Mouse (Mus musculus) adrenal gland, adult 8-10 months (tissue): Measurements from ENCODE around the gene Lmntd2. TPM values are rescaled to one million over a fixed set of nuclear protein-coding genes. Genes with fewer than 3 reads are reported as not detected.
A peak's percentile ranks its signal among the peaks of the same experiment; 100 is the strongest.

ENCODE experiments used
- DNase-seq: peaks from one replicate; pipeline ENCODE4 v3.0.0; 2022
- total RNA-seq, 4 experiments: library from RNA; stranded (reverse); gene quantifications; 2 replicates each; pipeline ENCODE4 v1.2.4; 2022

The Lmntd2 gene
- total RNA-seq, 4 experiments from 2014 or later: 0.12 to 0.94 (median 0.66) TPM

DNA sequence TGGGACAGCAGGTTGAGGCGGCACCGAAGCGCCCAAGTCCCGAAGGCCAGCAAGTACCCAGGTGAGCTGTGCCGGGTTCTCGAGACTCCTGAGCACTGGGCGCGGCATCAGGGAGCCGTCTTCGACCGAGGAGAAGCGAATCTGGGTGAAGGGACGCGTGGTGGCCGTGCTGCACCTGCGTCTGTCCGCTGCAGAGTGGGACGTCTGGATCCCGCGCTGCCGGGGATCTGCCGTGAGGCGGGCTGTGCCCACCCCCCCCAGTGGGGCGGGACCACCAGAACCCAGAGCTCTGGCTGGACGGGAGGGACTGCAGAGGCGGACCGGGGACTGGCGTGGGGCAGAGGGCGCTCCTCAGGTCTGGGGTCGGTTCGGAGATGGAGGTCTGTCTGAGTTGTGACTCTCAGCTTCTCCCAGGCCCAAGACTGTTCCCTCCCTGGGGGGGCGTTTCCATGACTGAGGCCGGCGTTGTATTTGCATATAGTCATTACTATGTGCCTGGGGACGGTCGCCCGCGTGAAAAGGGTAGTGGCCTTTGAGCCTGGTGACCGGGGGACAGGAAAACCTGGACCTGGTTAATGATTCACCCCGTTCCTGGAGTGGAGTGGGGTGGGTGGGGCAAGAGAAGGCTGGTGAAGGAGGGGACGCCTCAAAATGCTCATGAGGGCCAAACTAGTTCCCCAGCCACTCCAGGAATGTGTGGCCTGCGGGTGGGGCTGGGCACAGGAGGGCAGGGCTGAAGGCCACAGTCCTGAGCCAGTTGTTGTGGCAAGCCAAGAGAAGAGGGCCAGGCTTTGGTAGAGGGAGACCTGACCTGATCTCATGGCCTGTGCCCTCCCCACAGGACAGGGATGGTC is 2.2 kb upstream of the Lmntd2 start:
- DNase-seq: peak; percentile 49

DNA sequence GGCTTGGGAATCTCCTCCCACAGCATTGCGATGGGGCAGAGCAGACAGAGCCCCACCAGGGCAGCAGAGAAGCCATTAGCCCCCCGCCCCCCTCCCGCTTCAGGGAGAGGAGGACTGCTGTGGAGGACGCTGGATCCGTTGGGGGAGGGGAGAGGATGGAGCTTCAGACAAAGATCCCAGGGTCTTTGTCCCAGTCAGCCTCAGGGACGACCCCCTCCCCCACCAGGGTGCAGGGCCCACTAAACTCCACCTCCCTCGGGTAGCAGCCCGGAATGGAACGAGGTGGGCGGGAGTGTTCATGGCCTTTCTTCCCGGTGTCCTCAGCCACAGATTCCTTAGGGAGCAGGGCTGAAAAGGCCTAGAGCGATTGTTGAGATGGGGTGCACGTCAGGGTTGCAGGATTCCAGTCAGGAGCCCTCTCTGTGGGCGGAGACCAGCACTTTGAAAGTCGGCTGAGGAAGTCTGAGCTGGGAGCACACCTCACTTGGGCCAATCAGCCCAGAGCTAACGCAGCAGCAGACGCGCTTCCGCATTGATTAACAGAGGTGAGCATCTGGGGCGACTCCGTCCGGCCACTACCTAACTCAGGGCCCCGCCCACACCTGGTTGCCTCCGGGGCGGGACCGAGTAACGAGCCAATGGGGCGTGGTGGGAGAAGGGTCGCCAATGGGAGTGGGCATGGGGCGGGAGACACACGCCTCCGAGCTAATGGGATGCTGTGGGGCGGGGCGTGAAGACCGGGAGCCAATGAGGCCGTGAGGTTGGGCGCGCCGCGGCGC is 1.4 kb upstream of the Lmntd2 start, which contains the start of gene Rassf7:
Rassf7 (plus strand) TSS at position 760 of the 779 bp plus-strand sequence.
- peak; percentile 91 for DNase-seq

DNA sequence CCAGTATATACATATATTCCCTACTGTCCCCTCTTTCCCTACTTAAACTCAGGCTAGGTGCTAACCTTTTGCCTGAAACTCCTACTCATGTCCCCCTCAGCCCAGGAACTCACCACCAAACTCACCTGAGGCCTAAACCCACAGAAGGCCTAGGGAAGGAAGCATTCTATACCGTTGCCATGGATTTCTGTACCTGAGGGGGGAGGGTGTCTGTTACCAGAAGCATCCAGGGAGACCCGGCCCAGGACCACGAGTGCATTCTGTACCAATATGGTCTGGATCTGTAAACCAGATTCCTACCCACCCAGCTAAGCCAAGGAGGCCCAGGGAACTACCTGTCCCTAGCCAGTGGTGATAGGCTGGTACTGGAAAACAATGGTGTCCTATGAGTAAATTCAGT is 430 bp upstream of the Lmntd2 start:
- no peak for DNase-seq

DNA sequence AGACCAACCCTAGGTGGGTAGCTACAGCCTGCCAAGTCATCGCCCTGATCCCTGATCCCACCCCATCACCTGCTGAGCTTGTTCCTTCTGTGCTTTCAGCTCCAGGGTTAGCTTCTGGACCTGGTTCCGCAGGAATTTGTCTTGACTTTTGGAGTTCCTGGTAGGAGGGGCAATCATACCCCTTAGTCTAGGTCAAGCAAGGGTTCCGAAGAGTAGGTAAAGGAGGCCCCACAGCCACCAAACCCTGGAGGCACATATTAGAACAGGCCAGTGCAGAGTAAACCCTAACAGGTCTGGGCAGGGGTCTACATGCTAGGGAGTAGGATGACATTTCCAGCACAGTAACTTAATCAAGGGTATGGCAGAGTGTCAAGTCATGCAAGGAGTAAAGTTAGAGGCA is 747 bp downstream of the Lmntd2 start:
- DNase-seq: no peak

DNA sequence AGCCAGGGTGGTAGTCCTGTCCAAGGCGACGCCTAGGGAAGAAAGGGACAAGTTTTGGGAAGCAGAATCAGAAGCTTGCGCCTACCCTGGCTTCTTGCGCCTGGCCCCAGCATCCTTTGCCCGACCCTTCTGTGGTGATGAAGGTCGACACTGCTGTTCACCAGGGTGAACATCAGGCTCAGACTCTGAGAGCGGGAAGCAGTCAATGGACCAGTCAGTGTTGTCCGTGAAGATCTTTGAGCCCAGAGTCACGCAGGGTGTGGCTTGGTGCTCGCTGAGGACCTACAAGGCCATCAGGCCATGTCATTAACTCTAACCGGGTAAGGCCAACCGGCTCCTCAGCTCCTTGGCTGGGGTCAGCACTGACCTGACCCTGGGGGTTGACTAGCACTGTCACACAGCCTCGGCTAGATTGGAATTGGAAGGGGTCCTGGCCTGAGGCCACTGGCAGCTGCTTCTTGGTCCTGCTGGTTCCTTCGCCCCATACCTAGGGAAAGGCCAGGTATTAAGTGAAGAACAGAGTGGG is 3.2 kb downstream of the Lmntd2 start:
- DNase-seq: no peak

DNA sequence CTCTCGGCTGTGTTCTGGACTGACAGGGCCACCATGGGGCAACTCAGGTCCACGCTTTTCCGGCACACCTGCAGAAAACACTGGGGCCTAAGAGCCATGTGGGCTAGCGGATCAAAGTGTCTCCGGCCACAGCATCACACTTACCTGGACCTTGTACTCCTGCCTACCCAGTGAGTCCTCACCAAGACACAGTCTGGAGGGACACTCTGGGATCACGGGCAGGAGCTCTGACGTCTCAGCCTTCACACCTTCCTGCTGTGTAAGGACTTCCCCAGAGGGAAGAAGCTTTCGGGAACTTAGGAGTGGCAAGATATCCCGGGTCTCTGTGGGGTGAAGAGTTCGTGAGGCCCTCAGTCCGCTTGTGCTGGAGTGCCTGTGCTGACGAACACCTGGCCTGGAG is 3.7 kb downstream of the Lmntd2 start:
- DNase-seq: no peak

DNA sequence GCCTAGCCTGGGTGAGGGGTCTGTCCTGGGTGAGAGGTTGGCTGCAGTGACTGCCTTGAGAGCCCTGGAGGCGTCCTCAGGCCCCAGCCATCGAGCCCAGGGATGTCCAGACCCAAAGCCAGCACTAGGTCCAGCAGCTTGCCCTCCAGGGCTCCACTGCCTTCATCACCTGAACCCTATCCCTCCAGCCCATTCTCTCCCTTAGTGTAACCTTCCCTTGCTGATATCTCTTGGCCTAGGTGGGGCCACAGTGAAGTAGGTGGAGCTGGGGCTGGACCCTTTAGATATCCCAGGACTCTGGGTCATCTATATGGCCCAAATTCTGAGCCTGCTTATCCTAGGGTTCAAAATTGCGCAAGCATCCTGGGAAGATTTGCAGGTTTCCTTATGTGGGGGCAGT is 4.4 kb downstream of the Lmntd2 start:
- DNase-seq: no peak

DNA sequence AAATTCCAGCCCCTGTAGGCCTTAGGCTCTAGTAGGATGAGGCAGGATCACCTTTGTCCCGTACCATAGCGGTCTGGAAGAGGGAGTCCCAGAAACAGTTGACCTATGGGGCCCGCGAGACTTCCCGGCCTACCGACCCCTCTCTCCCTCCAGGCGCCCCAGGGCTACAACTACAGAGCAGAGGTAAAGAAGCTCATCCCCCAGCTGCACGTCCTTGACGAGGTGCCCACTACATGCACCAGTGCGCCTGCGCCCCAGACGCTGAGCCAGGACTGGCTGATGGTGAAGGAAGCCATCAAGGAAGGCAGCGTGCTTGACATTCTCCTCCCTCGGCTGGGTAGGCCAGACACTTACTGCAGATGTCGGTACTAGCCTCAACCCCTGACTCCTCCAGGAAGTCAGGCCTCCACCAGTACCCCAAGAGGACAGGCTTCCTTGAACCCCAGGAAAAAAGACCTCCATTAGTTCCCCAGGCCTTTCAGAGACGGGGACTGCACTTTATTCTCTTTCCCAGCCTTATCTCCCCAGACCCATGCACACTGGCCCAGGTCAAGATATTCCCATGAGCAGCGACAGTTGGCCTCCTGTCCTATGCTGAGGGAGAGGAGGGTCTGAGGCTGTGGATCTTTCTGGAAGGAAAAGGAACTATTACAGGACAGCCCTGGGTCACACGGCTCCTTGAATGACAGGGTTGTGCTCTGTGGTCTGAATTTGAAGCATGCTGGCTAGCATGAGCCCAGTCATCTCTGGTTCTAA is 7.5 kb downstream of the Lmntd2 start:
- DNase-seq: no peak

DNA sequence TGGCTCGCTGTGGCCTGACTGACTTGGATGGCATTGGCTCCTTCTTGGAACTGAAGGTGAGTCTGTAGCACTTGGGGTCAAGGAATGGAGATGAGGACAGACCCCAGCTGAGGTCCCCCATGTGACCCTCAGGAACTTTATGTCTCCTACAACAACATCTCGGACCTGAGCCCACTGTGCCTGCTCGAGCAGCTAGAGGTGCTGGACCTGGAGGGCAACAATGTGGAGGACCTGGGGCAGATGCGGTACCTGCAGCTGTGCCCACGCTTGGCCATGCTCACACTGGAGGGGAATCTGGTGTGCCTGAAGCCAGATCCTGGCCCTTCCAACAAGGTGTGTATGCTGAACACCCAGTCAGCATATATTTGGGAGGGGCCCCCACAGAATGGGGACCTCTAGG is 8.4 kb downstream of the Lmntd2 start:
- no peak for DNase-seq

DNA sequence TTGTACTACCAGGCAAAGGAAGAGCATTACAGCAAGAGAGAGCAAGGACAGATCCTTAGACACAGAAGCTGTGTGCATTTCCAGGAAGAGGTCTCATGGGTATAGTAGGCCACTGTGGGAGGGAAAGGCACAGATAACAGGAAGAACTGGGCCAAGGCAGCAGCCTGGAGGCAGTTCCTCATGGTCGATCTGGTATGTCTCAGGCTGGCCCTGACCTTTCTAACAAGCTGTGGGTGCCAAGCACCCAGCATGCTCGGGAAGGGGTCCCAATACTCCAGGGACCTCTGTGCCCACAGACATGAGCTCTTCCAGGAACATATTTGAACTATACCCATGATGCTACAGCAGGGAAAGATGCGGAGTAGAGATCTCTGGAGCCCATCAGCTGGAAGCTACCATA is 9.3 kb downstream of the Lmntd2 start:
- DNase-seq: no peak

DNA sequence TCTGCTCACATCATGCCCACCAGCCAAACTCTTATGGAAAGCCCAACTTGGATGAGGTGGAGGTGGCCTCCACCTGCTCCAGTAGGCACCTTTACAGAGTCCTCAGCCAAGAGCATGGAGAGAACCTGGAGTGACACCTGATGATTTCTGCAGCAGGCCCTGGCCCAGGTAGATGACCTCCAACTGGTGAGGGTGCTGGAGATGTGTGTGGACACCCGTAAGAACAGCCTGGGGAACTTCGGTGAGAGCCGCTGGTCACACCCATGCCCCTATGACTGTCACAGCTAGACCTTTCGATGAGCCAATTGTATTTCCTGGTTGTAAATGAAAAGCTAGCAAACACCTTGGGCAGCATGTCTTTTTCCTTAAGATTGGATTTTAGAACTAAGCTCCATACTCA is 15.8 kb downstream of the Lmntd2 start:
- no peak for DNase-seq

DNA sequence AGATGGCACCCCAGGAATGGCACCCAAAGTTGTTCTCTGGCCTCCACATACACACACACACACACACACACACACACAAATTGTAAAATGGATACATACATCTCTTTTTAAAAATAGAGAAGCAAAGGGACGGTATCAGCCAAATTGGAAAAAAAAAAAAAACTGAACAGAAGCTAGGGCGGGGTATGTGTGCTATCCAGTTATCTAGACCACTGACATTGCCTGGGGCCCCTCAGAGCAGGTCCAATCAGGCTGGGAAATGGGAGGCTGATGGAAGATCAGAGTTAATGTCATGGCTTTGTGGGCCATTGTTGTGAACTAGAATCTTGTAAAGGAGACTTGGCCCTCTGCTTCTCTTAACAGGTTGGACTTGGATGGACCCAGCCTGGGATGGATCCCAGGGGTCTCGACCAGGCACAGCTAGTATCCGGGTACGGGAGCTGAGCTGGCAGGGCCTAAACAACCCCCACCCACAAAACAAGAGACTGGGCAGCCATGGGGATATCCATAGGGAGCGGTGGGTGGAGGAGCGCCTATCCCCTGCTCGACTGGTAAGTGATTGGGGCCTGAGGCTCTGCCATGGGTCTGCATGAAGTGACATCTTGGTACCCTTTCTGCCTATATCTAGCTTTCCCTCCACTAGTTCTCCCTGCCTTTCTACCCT is 17.1 kb downstream of the Lmntd2 start:
- DNase-seq: no peak

DNA sequence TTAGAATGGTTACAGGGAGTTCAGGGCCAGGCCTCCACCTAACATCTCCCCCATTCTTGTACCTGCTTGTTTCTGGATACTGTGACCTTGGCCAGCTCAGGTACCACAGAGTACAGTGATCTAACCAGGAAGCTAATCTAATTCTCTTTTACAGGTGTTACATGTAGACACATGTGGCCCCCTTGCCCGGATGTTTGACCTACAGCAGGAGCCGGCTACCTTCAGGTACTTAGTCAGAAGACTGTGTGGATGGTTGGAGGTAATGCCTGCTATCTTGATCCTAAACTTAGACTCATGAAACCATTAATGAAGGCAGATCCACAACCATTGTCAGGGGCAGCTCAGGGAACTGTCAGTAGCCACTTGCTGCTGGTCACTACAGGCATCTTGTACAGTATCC is 18.1 kb downstream of the Lmntd2 start:
- DNase-seq: no peak

DNA sequence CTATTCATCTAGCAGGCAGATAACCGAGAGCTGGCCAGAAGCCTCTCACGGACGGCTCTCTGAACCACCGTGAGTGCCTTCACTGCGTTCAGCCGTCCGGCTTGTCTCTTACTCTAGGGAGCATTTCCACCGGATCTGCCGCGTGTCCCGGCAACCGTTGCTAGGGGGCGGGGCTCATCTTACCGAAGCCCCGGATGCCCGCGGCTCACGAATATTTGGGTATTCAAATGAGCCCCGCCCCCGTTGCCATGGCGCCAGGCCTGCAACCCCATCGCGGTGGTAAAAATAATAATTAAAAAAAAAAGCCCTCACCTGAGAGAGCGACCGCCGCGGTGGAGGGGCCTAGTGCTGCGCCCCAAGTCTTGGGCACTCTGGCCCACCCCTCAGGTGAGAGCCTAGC is 19.1 kb downstream of the Lmntd2 start:
- peak; percentile 87 for DNase-seq

DNA sequence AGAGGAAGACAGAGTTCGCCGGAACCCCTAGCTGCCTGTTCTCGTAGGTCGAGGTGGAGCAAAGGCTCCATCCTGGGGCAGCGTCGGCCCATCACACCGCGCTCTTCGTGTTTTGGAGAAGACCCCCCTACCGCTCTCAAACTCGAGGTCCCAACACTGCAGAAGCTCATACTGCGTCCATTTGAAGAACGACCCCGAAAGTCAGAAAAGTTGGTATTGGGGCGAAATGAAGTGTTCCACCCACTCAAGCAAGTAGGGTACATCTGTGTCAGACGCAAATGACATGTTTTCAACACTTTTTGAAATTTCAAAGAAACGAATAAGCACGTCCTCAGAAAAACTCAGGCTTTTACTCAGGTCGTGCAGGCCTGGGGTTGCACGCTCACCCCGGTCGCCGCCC is 19.5 kb downstream of the Lmntd2 start:
- DNase-seq: no peak

DNA sequence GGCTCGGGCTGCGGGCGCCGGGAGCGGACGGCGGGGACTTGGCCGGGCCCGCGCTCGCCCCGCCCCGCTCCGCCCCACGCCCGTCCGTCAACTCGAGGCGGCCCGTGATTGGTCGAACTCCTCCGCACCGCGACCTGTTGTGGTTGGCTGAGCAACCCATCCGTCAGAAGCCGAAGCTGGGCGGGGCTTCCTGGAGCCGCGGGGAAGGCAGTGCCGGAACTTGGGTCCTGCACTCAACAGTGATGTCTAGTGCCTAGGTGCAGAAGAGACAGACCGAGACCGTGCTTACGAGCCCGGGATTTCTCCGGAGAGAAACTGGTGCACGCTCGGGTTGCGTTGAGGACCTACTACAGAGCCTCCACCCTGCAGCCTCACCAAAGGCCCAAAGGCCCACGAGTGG is 19.9 kb downstream of the Lmntd2 start, which contains the start of the genes Hras and Lrrc56:
Hras (minus strand) TSS at position 58 of the 400 bp plus-strand sequence.
Lrrc56 (plus strand) TSS at position 210 of the 400 bp plus-strand sequence.
- DNase-seq: peak; percentile 97

DNA sequence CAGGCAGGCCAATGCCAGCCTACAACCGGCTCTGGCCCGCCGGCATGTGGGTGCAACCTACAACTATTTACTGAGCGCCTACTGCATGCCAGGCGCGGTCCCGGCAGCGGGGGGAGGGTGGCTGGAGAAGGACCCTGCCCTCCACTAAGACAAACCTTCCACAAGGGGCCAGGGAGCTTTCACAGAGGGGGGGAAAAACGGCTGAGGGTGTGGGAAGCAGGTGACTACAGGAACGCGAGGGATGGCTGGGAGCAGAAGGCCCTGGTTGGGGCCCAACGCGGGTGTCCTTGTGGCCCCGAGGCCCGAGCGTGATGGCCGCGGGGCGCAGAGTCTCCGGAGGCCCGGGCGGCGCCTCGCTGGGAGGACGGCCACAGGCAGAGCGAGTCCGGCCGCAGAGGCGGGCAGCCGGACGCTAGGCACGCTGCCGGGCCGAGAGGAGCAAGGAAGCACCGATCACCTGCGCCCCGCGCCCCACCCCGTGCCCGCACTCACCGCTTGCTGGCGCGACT is 20.5 kb downstream of the Lmntd2 start:
- DNase-seq: peak; percentile 46

DNA sequence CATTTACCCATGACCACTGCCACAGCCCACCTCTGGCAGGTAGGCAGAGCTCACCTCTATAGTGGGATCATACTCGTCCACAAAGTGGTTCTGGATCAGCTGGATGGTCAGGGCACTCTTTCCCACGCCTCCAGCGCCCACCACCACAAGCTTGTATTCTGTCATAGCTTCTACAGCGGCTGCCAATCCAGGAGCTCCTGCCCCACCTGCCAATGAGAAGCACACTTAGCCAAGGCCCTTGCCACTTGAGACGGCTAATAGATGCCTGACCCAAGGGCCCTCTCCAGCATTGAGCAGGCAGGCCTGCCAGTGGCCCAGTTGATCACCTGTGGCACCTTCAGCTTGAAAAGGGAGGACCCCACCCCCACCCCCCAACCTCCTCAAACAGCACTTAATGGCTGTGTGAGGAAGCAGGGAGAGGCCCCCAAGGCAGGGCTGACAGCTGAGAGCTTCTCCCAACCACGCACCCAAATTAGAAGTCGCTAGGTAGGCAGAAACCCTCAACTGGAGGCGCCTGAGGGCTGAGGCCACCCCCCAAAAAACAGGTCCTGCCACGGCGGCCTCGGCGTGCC is 21.0 kb downstream of the Lmntd2 start:
- DNase-seq: no peak

DNA sequence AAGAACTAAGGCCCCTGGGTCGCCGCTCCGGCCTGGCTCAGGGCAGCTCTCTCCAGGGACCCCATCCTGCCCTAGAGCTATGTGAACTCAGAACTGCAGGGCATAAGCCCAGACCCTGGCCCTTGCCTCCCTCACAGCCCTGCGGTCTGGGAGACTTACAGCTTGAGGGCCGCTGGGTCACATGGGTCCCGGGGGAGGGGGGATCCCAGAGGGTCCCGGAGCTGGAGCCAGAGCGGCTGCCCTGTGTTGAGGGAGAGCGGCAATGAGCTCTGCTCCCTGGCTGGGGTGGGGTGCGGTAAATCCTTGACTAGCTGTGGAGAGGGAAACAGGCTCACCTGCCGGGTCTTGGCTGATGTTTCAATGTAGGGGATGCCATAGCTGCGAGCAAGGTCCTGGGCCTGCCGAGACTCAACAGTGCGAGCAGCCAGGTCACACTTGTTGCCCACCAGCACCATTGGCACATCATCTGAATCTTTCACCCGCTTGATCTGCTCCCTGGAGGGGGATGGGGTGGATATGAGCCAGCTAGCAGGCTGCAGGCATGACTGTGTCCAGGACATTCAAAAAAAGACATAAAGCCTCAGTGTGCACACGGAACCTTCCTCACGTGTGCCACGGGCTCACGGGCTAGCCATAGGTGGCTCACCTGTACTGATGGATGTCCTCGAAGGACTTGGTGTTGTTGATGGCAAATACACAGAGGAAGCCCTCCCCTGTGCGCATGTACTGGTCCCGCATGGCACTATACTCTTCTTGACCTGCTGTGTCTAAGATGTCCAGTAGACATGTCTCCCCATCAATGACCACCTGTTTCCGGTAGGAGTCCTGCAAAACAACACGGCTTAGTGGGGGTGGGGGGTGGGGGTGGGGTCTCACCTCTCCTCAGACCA is 21.8 kb downstream of the Lmntd2 start:
- no peak for DNase-seq

DNA sequence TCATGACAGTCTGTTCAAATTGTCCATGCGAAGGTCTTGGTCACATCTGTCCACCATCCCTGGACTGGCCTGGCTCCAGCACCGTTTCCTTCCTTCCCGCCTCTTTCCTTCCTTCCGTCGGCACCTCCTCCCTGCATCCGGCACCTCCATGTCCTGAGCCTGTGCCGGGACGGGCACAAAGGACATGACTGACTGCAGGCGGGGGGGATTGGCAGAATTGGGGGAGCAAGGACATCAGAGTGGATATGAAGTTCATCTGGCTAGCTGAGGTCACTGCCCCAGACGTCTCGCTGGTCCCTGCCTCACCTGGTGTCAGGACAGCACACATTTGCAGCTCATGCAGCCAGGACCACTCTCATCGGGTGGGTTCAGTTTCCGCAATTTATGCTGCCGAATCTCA is 22.8 kb downstream of the Lmntd2 start:
- DNase-seq: no peak
